Mouse (Mus musculus): ENCODE data around the gene Ppm1n.

DNA sequence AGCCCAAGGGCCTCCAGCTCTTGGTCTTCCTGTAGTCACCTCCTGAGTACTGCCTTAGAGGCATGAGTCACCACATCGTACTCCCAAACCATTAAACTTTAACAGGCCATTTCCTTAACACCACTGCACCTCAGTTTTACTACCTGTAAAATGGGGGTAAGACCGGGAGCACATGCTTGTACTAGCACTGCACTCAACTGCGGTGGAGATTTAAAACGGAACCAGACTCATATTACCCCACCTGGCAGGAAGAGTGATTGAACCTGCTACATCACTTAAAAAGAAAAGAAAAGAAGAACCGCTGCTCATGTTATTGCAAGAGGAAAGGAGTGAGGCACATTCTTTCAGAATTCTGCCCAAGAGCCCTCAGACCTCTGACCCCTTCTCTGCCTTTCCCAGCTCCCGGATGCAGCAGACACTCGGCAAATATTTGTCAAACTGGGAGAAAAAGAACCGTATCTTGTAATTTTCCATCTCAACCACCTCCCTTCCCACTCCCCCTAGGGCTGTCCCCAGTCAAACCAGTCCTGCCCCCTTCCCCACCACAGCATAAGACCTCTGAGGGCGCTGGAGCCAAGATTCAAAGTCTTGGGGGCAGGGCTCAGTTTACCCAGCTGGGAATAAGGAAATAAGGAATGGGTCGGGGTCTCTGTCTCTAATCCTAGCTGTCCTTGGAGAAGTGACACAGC, 10.7 kb downstream of the Ppm1n start:
- TF ChIP-seq CTCF (IDR thresholded peaks at IDR 0.05; ENCODE audit: low read depth), result no peak
- no peak for TF ChIP-seq EP300 (IDR thresholded peaks at IDR 0.05; ENCODE audit: low read depth)
